29 mouse cellular contexts compared by ENCODE assay signal in genomic region chr5:112244275-112244562, GRCm38 (mm10). TPM values are rescaled to one million over a fixed set of nuclear protein-coding genes. Genes with fewer than 3 reads are reported as not detected.
DNase-seq lines count a peak whose midpoint lies in the region; ATAC-seq and TF ChIP-seq lines count a peak whose summit lies in the region.
"Had no signal": no experiment of that assay in that cellular context is flagged by ENCODE, and none has a peak within 500 bp of the region (broad histone marks: within the 10 kb centered on the region; RNA-seq: fewer than 3 reads in every experiment).

No protein-coding gene starts in this region.

- H3K9me3 ChIP-seq in kidney, embryonic 16.5 days (ENCODE audit: low read length), result no peaks in the 10 kb centered on the region
- H3K9me3 ChIP-seq in liver, embryonic 14.5 days (ENCODE audit: control insufficient read depth, low read length), result peaks cover 3% of the 10 kb centered on the region
- H3K9me3 ChIP-seq in hindbrain, embryonic 12.5 days (replicated peaks), result no peaks in the 10 kb centered on the region
- H3K9me3 ChIP-seq: embryonic facial prominence, embryonic 10.5 days; embryonic facial prominence, embryonic 15.5 days; forebrain, embryonic 12.5 days; limb, embryonic 13.5 days; neural tube, embryonic 12.5 days had no signal

- TF ChIP-seq EP300 in liver, embryonic 14.5 days (IDR thresholded peaks at IDR 0.05; ENCODE audit: low read depth), result no peak

- H3K4me3 ChIP-seq in kidney, embryonic 16.5 days (ENCODE audit: low read length), result no peak overlapping the region
- no peak overlapping the region for H3K4me3 ChIP-seq in liver, embryonic 14.5 days (ENCODE audit: insufficient read depth in 1 of 2, low read depth in 2 of 2, low read length in 2 of 2)
- H3K4me3 ChIP-seq in hindbrain, embryonic 12.5 days, result no peak overlapping the region
- H3K4me3 ChIP-seq: embryonic facial prominence, embryonic 10.5 days; embryonic facial prominence, embryonic 15.5 days; forebrain, embryonic 12.5 days; limb, embryonic 13.5 days; neural tube, embryonic 12.5 days had no signal

- 0 out of 2 replicates have a peak overlapping the region, but pooled peaks have one; percentile 0 for H3K27ac ChIP-seq in kidney, embryonic 16.5 days (ENCODE audit: low read length)
- H3K27ac ChIP-seq in liver, embryonic 14.5 days, result no peak overlapping the region
- no peak overlapping the region for H3K27ac ChIP-seq in hindbrain, embryonic 12.5 days
- H3K27ac ChIP-seq: embryonic facial prominence, embryonic 10.5 days; embryonic facial prominence, embryonic 15.5 days; forebrain, embryonic 12.5 days; hindbrain, embryonic 14.5 days; limb, embryonic 13.5 days; neural tube, embryonic 12.5 days had no signal

- DNase-seq in kidney, adult 18-20 months, result no peak
- DNase-seq in c-Kit-positive CD71-positive TER-119-positive erythroid progenitor cells, embryonic 14.5 days (ENCODE audit: low spot score), result peak; percentile 19
- DNase-seq in liver, embryonic 14.5 days (ENCODE audit: low read depth in 3 of 3, low spot score in 3 of 3), result no peak
- no peak for DNase-seq in heart, adult 18-20 months
- DNase-seq in frontal cortex, postnatal 14 days (ENCODE audit: low spot score in 2 of 2), result no peak
- DNase-seq: adrenal gland, adult 2 months; adrenal gland, postnatal 36 days; cerebellum, adult 2 months; cerebellum, postnatal 14 days; forebrain, postnatal 0 days; gastrocnemius, postnatal 10 days; heart, postnatal 4 days; lung, embryonic 14.5 days; lung, postnatal 14 days; thymus, adult 2 months; thymus, postnatal 36 days had no signal

- no peak overlapping the region for H3K9ac ChIP-seq in kidney, embryonic 16.5 days (replicated peaks; ENCODE audit: low read length)
- H3K9ac ChIP-seq in liver, embryonic 14.5 days (replicated peaks), result no peak overlapping the region
- H3K9ac ChIP-seq in hindbrain, embryonic 12.5 days, result no peak overlapping the region
- H3K9ac ChIP-seq: embryonic facial prominence, embryonic 15.5 days; forebrain, embryonic 12.5 days; forebrain, postnatal 0 days; hindbrain, embryonic 14.5 days; limb, embryonic 13.5 days; lung, embryonic 14.5 days; neural tube, embryonic 12.5 days had no signal

- no peaks in the 10 kb centered on the region for H3K36me3 ChIP-seq in kidney, embryonic 16.5 days (ENCODE audit: insufficient read depth, low read length)
- no peaks in the 10 kb centered on the region for H3K36me3 ChIP-seq in liver, embryonic 14.5 days (replicated peaks; ENCODE audit: control insufficient read depth, insufficient read depth, low read depth)
- no peaks in the 10 kb centered on the region for H3K36me3 ChIP-seq in hindbrain, embryonic 12.5 days
- H3K36me3 ChIP-seq: embryonic facial prominence, embryonic 10.5 days; embryonic facial prominence, embryonic 15.5 days; forebrain, embryonic 12.5 days; limb, embryonic 13.5 days; neural tube, embryonic 12.5 days had no signal

- H3K4me1 ChIP-seq in kidney, embryonic 16.5 days (ENCODE audit: insufficient read depth, low read length), result peaks cover 19% of the 10 kb centered on the region
- H3K4me1 ChIP-seq in liver, embryonic 14.5 days (replicated peaks; ENCODE audit: control insufficient read depth in 2 of 2, insufficient read depth in 2 of 2, low read length in 1 of 2), result peaks cover 10 to 34% of the 10 kb centered on the region in 2 experiments
- peaks cover 20% of the 10 kb centered on the region for H3K4me1 ChIP-seq in hindbrain, embryonic 12.5 days
- H3K4me1 ChIP-seq: embryonic facial prominence, embryonic 15.5 days had no signal

- H3K27me3 ChIP-seq in kidney, embryonic 16.5 days (ENCODE audit: insufficient read depth, low read length), result no peaks in the 10 kb centered on the region
- no peaks in the 10 kb centered on the region for H3K27me3 ChIP-seq in liver, embryonic 14.5 days (ENCODE audit: control insufficient read depth, insufficient read depth, low read length)
- no peaks in the 10 kb centered on the region for H3K27me3 ChIP-seq in hindbrain, embryonic 12.5 days
- H3K27me3 ChIP-seq: forebrain, embryonic 12.5 days; neural tube, embryonic 12.5 days had no signal

- no peak for ATAC-seq in kidney, embryonic 16.5 days (ENCODE audit: low FRiP score, low TSS enrichment)
- ATAC-seq in liver, embryonic 14.5 days (ENCODE audit: insufficient read depth), result peak; percentile 56; the same call in 1 of the 2 replicates
- ATAC-seq in hindbrain, embryonic 12.5 days (ENCODE audit: low FRiP score), result no peak
- ATAC-seq: activated CD4-positive, CD25-positive, alpha-beta regulatory T cell, adult 4 months; CD4-positive, CD25-positive, alpha-beta regulatory T cell, adult 4 months; forebrain, postnatal 0 days; midbrain, embryonic 16.5 days had no signal

- H3K4me2 ChIP-seq in kidney, embryonic 16.5 days (replicated peaks; ENCODE audit: low read depth, low read length), result no peak overlapping the region
- peak overlapping the region; percentile 39 for H3K4me2 ChIP-seq in liver, embryonic 14.5 days (ENCODE audit: low read depth)
- no peak overlapping the region for H3K4me2 ChIP-seq in hindbrain, embryonic 12.5 days (replicated peaks)
- H3K4me2 ChIP-seq: embryonic facial prominence, embryonic 15.5 days; forebrain, embryonic 12.5 days; heart, embryonic 11.5 days; hindbrain, embryonic 14.5 days; limb, embryonic 13.5 days; lung, embryonic 14.5 days; midbrain, embryonic 11.5 days; neural tube, embryonic 12.5 days had no signal

- no peak for TF ChIP-seq CTCF in liver, embryonic 14.5 days (IDR thresholded peaks at IDR 0.05; ENCODE audit: low read depth)

- WGBS in kidney, embryonic 16.5 days, result 75% methylated on average over 1 of the region's 1 CpGs
- 20% methylated on average over 1 of the region's 1 CpGs for WGBS in liver, embryonic 14.5 days (ENCODE audit: insufficient replicate concordance)
- WGBS in hindbrain, embryonic 12.5 days, result 77% methylated on average over 1 of the region's 1 CpGs

RNA-seq across cellular contexts. Expression of gene Cryba4, which starts 8.1 kb away (rescaled TPM):
- polyA plus RNA-seq in kidney, embryonic 16.5 days (2015; fragmentation: Nextera tagmentation; extraction: Ambion mirVana), result 0.58 and 0.81 TPM in 2 replicates
- polyA plus RNA-seq in liver, embryonic 14.5 days (2012; rRNA removed), result 0.39 and 0.63 TPM in 2 replicates
- 0.59 and 0.95 TPM in 2 replicates for polyA plus RNA-seq in liver, embryonic 14.5 days (2014; fragmentation: Nextera tagmentation; extraction: Ambion mirVana)
- polyA plus RNA-seq in hindbrain, embryonic 12.5 days (2016; fragmentation: Nextera tagmentation; extraction: Ambion mirVana), result 1.8 and 2.3 TPM in 2 replicates
- total RNA-seq in heart, adult 18-20 months (2021), result 1 to 10 TPM; 5.7 to 6.6 TPM
- total RNA-seq: forebrain, postnatal 0 days had no signal
- polyA plus RNA-seq: activated CD4-positive, CD25-positive, alpha-beta regulatory T cell, adult 4 months had no signal

RNA-seq across cellular contexts. Expression of gene Crybb1, which starts 11.4 kb away (rescaled TPM):
- polyA plus RNA-seq in kidney, embryonic 16.5 days (2015; fragmentation: Nextera tagmentation; extraction: Ambion mirVana), result 2.7 and 4.0 TPM in 2 replicates
- not detected in 2 replicates for polyA plus RNA-seq in liver, embryonic 14.5 days (2012; rRNA removed)
- polyA plus RNA-seq in liver, embryonic 14.5 days (2014; fragmentation: Nextera tagmentation; extraction: Ambion mirVana), result 0.24 TPM in 1 of 2 replicates, not detected in the other
- 2.0 and 2.3 TPM in 2 replicates for polyA plus RNA-seq in hindbrain, embryonic 12.5 days (2016; fragmentation: Nextera tagmentation; extraction: Ambion mirVana)
- 1 to 10 TPM; 2.0 to 3.1 TPM for total RNA-seq in heart, adult 18-20 months (2021)
- total RNA-seq: heart, postnatal 4 days had no signal
- polyA plus RNA-seq: activated CD4-positive, CD25-positive, alpha-beta regulatory T cell, adult 4 months; CD4-positive, CD25-positive, alpha-beta regulatory T cell, adult 4 months; heart, embryonic 11.5 days had no signal

RNA-seq across cellular contexts. Expression of gene Tpst2, which starts 32.3 kb away (rescaled TPM):
- 65.8 and 68.7 TPM in 2 replicates for polyA plus RNA-seq in kidney, embryonic 16.5 days (2015; fragmentation: Nextera tagmentation; extraction: Ambion mirVana)
- polyA plus RNA-seq in liver, embryonic 14.5 days (2012; rRNA removed), result 16.2 and 17.2 TPM in 2 replicates
- 30.7 and 30.9 TPM in 2 replicates for polyA plus RNA-seq in liver, embryonic 14.5 days (2014; fragmentation: Nextera tagmentation; extraction: Ambion mirVana)
- polyA plus RNA-seq in hindbrain, embryonic 12.5 days (2016; fragmentation: Nextera tagmentation; extraction: Ambion mirVana), result 31.7 and 35.4 TPM in 2 replicates
- 10 to 100 TPM; 47.1 to 50.0 TPM for total RNA-seq in heart, adult 18-20 months (2021)
